In genomic region chr7:132892311-132892661, GRCm38 (mm10) we compare ENCODE assay signal across 1 mouse cellular context.
TF ChIP-seq lines count a peak whose summit lies in the region.

No protein-coding gene starts in this region.

TF ChIP-seq in myocyte, 11 proteins besides CTCF, POLR2A, EP300 and RAD21:
- TF ChIP-seq MYOG (IDR thresholded peaks at IDR 0.05; ENCODE audit: control insufficient read depth in 1 of 3, insufficient read depth in 1 of 3, insufficient read length in 2 of 3, low read depth in 2 of 3) (no peak), TCF3 (IDR thresholded peaks at IDR 0.05; ENCODE audit: insufficient read length, low read depth) (no peak), MYOD1 (IDR thresholded peaks at IDR 0.05; ENCODE audit: control insufficient read depth in 1 of 3, insufficient read length in 2 of 3, low read depth in 2 of 3) (no peak), REST (IDR thresholded peaks at IDR 0.05; ENCODE audit: insufficient read depth, insufficient read length) (no peak), POLR2AphosphoS2 (IDR thresholded peaks at IDR 0.05; ENCODE audit: insufficient read length, low read depth) (no peak), TCF12 (IDR thresholded peaks at IDR 0.05; ENCODE audit: insufficient read depth, poor library complexity, severe bottlenecking) (no peak), MAX (IDR thresholded peaks at IDR 0.05; ENCODE audit: low read depth) (no peak), USF1 (IDR thresholded peaks at IDR 0.05; ENCODE audit: low read depth) (no peak), E2F4 (IDR thresholded peaks at IDR 0.05; ENCODE audit: insufficient read depth) (no peak)
